Comparison of ENCODE assay signal across 8 mouse cellular contexts in genomic region chr1:91380453-91381090, GRCm38 (mm10). TPM values are rescaled to one million over a fixed set of nuclear protein-coding genes. Genes with fewer than 3 reads are reported as not detected.
DNase-seq lines count a peak whose midpoint lies in the region; ATAC-seq lines count a peak whose summit lies in the region.
"Had no signal": no experiment of that assay in that cellular context is flagged by ENCODE, and none has a peak within 500 bp of the region (broad histone marks: within the 10 kb centered on the region; RNA-seq: fewer than 3 reads in every experiment).

No protein-coding gene starts in this region.

- H3K27ac ChIP-seq in forebrain, embryonic 10.5 days: no peak overlapping the region
- no peak overlapping the region for H3K27ac ChIP-seq in hindbrain, embryonic 12.5 days

- peak; percentile 60; the same call in 1 of the 2 replicates for ATAC-seq in hindbrain, embryonic 12.5 days (ENCODE audit: low FRiP score)

- H3K9me3 ChIP-seq in forebrain, embryonic 10.5 days: no peaks in the 10 kb centered on the region
- no peaks in the 10 kb centered on the region for H3K9me3 ChIP-seq in hindbrain, embryonic 12.5 days (replicated peaks)
- H3K9me3 ChIP-seq: megakaryocyte, embryonic 14.5 days had no signal

- no peak overlapping the region for H3K4me2 ChIP-seq in hindbrain, embryonic 12.5 days (replicated peaks)

- H3K9ac ChIP-seq in hindbrain, embryonic 12.5 days: no peak overlapping the region

- H3K4me1 ChIP-seq in forebrain, embryonic 10.5 days: no peaks in the 10 kb centered on the region
- H3K4me1 ChIP-seq in hindbrain, embryonic 12.5 days: no peaks in the 10 kb centered on the region

- WGBS in forebrain, embryonic 10.5 days: 72% methylated on average over 7 of the region's 7 CpGs
- WGBS in hindbrain, embryonic 12.5 days: 63% methylated on average over 7 of the region's 7 CpGs

- H3K4me3 ChIP-seq in forebrain, embryonic 10.5 days: no peak overlapping the region
- no peak overlapping the region for H3K4me3 ChIP-seq in hindbrain, embryonic 12.5 days
- H3K4me3 ChIP-seq: megakaryocyte, embryonic 14.5 days had no signal

- peak; percentile 48 for DNase-seq in MEL-GATA-1-ER (ENCODE audit: extremely low read depth, low read depth)
- peak; percentile 26 for DNase-seq in brain, embryonic 18.5 days (ENCODE audit: low read depth, low spot score)
- DNase-seq in forebrain, embryonic 10.5 days (ENCODE audit: extremely low spot score, low spot score): peak; percentile 71
- DNase-seq in layer of hippocampus, postnatal 10 days (ENCODE audit: low spot score in 2 of 2): peak; percentile 83 to 88
- DNase-seq in lung, postnatal 25 days (ENCODE audit: low spot score): peak; percentile 65
- DNase-seq in right cerebral cortex, postnatal 10 days (ENCODE audit: low spot score in 2 of 2): peak; percentile 79 to 86

- H3K36me3 ChIP-seq in forebrain, embryonic 10.5 days (replicated peaks): peaks cover 97% of the 10 kb centered on the region
- H3K36me3 ChIP-seq in hindbrain, embryonic 12.5 days: peaks cover 92% of the 10 kb centered on the region

- no peaks in the 10 kb centered on the region for H3K27me3 ChIP-seq in forebrain, embryonic 10.5 days (ENCODE audit: poor library complexity, severe bottlenecking)
- H3K27me3 ChIP-seq in hindbrain, embryonic 12.5 days: no peaks in the 10 kb centered on the region
- H3K27me3 ChIP-seq: megakaryocyte, embryonic 14.5 days had no signal

RNA-seq across cellular contexts. Expression of gene Erfe, which starts 14.3 kb away (rescaled TPM):
- 1.1 and 1.6 TPM in 2 replicates for polyA plus RNA-seq in forebrain, embryonic 10.5 days (2016; fragmentation: Nextera tagmentation; extraction: Ambion mirVana)
- 0.49 and 0.90 TPM in 2 replicates for polyA plus RNA-seq in hindbrain, embryonic 12.5 days (2016; fragmentation: Nextera tagmentation; extraction: Ambion mirVana)
- total RNA-seq in layer of hippocampus, postnatal 10 days (2021): under 1 TPM; 0.18 to 0.57 TPM

RNA-seq across cellular contexts. Expression of gene Ilkap, which starts 18.0 kb away (rescaled TPM):
- 168 and 176 TPM in 2 replicates for polyA plus RNA-seq in forebrain, embryonic 10.5 days (2016; fragmentation: Nextera tagmentation; extraction: Ambion mirVana)
- 147 and 148 TPM in 2 replicates for polyA plus RNA-seq in hindbrain, embryonic 12.5 days (2016; fragmentation: Nextera tagmentation; extraction: Ambion mirVana)
- total RNA-seq in layer of hippocampus, postnatal 10 days (2021): 10 to 100 TPM; 60.1 to 78.9 TPM

RNA-seq across cellular contexts. Expression of gene Klhl30, which starts 29.8 kb away (rescaled TPM):
- 0.11 and 0.14 TPM in 2 replicates for polyA plus RNA-seq in forebrain, embryonic 10.5 days (2016; fragmentation: Nextera tagmentation; extraction: Ambion mirVana)
- 0.41 and 0.59 TPM in 2 replicates for polyA plus RNA-seq in hindbrain, embryonic 12.5 days (2016; fragmentation: Nextera tagmentation; extraction: Ambion mirVana)
- not detected for total RNA-seq in layer of hippocampus, postnatal 10 days (2021)

RNA-seq across cellular contexts. Expression of gene Hes6, which starts 33.3 kb away (rescaled TPM):
- 156 and 177 TPM in 2 replicates for polyA plus RNA-seq in forebrain, embryonic 10.5 days (2016; fragmentation: Nextera tagmentation; extraction: Ambion mirVana)
- polyA plus RNA-seq in hindbrain, embryonic 12.5 days (2016; fragmentation: Nextera tagmentation; extraction: Ambion mirVana): 274 and 304 TPM in 2 replicates
- total RNA-seq in layer of hippocampus, postnatal 10 days (2021): 10 to 100 TPM; 31.4 to 36.0 TPM

RNA-seq across cellular contexts. Expression of gene Espnl, which starts 58.7 kb away (rescaled TPM):
- polyA plus RNA-seq in forebrain, embryonic 10.5 days (2016; fragmentation: Nextera tagmentation; extraction: Ambion mirVana): 0.04 TPM in 1 of 2 replicates, not detected in the other
- 0.17 and 0.18 TPM in 2 replicates for polyA plus RNA-seq in hindbrain, embryonic 12.5 days (2016; fragmentation: Nextera tagmentation; extraction: Ambion mirVana)
- under 1 TPM; 0.07 to 0.09 TPM for total RNA-seq in layer of hippocampus, postnatal 10 days (2021)

Comparison
In these comparisons a context has a peak if more than half of its experiments do, and no peak if none do; other contexts are left out.
1. DNase-seq: peak in every context shown above with its lines; median percentile 86 in layer of hippocampus, postnatal 10 days; 82 in right cerebral cortex, postnatal 10 days; 71 in forebrain, embryonic 10.5 days; 65 in lung, postnatal 25 days; 48 in MEL-GATA-1-ER; 26 in brain, embryonic 18.5 days.